Mouse (Mus musculus) layer of hippocampus, adult 11-12 months (tissue): ENCODE data around the gene Kif5a.

Experiments used
- DNase-seq: peaks from one replicate; pipeline ENCODE4 v3.0.0; 2022; ENCODE audit warnings: low spot score

The Kif5a gene

DNA sequence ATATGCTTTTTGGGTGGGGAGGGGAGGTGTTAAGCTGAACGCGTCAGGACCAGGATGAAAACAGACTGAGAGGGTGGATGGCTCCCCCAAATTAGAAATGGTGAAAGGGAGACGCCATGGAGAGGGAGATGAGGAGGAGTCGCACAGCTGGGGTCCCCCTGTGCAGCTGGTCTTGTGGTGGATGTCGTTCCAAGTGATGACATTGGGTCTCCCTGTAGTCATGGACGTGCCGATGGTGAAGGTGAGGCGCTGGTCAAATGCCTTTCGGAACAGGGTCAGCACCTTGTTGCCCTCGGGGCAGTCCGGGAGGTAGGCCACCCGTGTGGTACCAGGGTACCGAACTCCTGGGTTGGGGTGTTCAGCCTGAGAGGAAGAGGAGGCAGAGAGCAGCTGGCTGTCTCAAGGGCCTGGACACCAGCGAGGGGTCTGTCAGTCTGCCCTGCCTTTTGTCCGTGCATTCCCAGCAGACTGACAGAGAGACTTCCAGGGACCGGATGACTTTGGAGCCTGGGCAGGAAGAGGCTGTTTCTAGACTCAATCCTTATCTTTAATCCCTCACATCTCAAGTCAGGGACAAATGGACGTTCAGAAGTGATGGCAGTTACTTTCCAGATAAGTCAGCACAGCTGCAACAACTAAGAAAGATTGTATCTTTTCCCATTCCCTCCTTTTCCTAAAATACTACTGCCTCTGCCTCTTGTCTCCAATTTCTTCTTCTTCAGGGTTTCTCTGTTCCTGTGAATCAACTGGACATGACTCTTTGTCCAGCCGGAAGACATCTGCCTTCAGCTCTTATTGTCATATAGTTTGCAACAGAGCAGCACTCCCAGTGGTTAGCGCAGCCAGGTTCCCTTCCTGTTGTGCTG is 71.7 kb downstream of the Kif5a start:
- no peak for DNase-seq

GRCm38 (mm10) chr10:127190398-127191190 is 72.6 kb downstream of the Kif5a start:
- no peak for DNase-seq

DNA sequence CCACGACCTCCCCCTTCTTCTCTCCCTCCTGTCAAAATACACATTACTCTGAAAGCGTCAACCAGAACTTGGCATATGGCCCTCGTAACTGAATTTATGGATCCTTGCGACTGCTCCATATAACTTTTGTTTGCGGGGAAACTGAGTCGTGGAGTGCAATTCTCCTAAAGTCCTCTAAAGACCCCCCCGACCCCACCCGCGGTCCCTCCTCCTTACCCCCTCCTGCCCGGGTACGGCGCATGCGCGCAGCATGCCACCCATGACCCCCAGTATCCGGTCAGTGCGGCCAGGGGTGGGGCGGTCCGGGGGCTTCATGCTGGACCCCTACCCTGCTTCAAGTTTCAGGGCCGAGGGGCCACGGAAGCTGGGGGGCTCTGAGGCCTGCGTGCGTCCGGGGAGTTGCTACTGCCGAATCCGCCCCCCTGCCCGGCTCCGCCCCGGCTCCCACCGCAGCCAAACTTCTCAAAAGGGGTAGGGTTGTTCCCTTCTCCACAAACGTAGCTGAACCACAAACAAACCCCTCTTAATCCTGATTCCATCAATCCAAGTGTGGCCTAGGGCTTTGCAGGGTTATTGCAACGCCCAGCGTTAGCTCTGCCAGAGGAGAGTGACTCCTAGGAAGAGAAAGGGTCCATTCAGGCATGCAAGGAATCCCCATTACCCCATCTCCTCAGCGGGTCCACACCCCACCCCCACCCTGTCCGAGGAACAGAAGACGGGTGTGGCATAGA is 73.3 kb downstream of the Kif5a start, which contains the start of gene Arhgef25:
Gene Arhgef25 (minus strand): TSS at position 433 of the 731 bp plus-strand sequence.
- peak; percentile 30 for DNase-seq

- DNase-seq = no peak
Measured at GRCm38 (mm10) chr10:127189116-127189650, 74.0 kb downstream of the Kif5a start.

DNA sequence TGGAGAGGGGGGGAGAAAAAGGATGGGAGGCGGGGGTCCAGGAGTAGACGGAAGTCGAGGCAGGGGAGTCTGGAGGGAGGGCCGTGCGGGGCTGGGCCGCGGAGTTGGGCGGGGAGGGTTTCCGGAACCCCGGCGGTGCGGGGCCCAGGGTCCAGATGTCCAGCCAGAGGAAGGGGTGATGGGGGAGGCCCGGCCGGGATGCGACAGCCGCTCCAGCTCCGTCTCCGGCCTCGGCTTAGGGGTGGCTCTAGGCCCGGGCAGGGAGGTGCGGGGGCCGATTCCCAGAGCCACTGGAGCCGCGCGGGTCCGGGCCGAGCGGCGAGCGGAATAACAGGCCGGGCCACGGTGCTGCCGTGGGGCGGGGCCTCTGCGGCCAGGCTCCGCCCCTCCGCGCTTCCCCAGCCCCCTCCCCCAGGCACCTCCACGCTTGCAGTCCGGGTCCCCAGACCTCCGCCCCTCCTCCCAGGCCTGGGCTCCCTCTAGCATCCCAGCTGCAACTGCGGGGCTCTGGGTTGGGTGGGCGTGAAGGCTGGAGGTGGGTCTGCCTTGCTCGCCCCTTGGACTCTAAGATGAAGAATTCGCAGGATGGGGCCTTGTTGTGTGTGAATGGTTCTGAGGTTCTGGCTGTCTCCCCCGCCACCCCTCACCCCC is 74.6 kb downstream of the Kif5a start:
- peak; percentile 61 for DNase-seq

- DNase-seq = peak; percentile 9
Measured at GRCm38 (mm10) chr10:127188079-127188453, 75.1 kb downstream of the Kif5a start.

DNA sequence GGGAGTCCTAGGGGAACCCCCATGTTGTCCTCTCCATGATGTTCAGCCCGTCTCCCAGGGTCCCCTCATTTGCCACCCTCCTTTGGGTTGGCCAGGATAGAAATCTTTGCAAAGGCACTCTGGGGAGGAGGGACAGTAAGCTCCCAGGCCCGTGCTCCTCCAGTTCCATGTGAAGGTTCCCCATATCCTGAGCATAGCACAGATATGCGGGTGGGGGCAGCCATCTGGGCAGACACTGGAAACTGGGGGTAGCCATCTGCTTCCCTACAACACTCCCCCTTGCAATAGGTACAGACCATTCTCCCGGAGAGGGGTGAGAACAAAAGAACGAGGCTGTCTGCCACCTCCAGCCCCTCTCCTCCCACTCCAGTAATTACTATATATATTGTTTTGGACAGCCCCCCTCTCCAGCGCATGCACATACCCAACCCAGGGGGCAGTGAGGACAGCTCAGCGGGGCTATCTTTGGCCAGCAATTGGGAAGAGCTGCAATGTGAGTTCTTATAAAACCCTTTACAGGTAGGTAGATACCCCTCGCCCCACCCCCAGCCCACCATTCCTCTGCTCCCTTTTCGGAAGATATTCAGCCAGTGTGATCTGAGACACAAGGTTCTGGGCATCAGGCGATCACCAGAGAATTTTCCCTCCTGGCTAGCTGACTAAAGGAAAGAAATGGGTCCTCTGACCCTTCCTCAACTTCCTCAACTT is 75.6 kb downstream of the Kif5a start:
- DNase-seq = peak; percentile 85

GRCm38 (mm10) chr10:127186451-127186850 is 76.7 kb downstream of the Kif5a start:
- peak; percentile 5 for DNase-seq

- peak; percentile 6 for DNase-seq
Measured at GRCm38 (mm10) chr10:127185506-127185905, 77.6 kb downstream of the Kif5a start.

- DNase-seq = peak; percentile 39
Measured at GRCm38 (mm10) chr10:127185101-127185500, 78.0 kb downstream of the Kif5a start.

- DNase-seq = no peak
Measured at GRCm38 (mm10) chr10:127183759-127184158, 79.4 kb downstream of the Kif5a start.

DNA sequence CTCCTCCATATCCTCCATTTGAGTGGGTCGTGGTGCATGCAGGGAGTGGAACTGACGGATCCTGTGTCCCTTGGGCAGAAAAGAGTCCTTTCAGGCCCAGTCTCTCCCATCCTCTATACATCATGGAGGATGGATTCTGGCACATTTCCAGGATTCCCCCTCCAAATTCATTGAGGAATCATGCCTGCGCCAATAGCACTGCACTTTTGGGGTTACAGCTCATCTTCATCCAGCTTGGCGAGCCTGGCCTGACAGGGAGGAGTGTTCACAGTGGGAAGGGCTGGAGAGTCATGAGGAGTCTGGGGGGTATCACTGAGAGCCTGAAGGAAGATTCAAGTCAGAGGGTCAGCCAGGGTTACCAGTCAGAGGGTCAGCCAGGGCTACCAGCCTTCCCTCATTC is 80.5 kb downstream of the Kif5a start:
- no peak for DNase-seq

DNA sequence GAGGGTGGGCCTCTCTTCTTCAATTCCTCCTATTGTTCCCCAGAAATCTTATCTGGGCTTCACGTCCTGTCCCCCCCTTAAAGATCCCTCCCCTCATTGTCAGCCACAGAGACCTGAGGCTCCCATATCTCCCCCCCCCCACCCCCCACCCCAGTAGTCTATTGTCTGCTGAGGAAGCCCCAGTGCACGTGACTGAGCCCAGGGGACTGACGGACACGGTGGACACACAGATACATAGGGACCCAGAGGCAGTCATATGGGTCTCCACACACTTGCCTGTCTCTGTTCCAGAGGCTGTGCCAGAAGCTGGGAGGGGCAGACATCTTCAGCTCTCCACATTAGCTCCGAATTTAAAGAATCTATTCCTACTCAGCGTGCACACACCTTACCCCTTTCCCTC is 81.6 kb downstream of the Kif5a start:
- DNase-seq = no peak

GRCm38 (mm10) chr10:127180695-127181047 is 82.5 kb downstream of the Kif5a start:
- no peak for DNase-seq

- peak; percentile 50 for DNase-seq
Measured at GRCm38 (mm10) chr10:127179871-127180694, 83.1 kb downstream of the Kif5a start, which contains the start of gene Slc26a10. Gene Slc26a10, minus strand, starts transcription at chr10:127180645.

DNA sequence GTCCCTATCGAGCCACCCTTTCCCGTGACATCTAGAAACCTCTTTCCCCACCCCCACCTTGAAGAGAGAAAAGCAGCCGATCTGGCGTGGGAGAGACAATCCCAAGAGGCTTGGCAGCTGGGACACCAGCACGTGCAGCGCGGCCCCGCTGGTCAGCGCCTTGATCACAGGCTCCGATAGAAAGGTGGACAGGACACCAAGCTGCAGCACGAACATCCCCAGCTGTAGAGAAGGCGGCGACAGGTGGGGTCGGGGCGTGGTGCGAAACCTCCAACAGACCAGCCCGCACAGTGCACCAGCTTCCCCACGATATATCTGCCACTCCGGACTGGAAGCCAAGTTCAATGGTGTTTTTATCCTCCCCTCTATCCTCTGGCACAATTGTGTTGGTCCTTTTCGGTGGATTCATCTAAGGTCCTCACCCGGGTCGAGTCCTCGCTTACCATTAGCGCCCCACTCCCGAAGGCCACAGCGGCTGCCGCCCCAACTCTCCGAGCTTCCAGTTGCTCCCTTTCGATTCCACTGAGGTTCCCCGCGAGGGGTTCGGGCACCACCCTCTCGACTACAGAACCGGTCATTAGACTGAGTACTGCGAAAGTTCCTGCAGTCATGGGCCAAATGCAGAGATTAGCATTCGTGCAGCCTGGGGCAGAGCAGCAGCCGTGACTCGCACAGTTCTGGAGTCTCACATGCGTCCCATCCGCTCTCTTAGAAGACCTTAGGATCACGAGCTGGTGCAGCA is 84.7 kb downstream of the Kif5a start:
- peak; percentile 15 for DNase-seq

DNA sequence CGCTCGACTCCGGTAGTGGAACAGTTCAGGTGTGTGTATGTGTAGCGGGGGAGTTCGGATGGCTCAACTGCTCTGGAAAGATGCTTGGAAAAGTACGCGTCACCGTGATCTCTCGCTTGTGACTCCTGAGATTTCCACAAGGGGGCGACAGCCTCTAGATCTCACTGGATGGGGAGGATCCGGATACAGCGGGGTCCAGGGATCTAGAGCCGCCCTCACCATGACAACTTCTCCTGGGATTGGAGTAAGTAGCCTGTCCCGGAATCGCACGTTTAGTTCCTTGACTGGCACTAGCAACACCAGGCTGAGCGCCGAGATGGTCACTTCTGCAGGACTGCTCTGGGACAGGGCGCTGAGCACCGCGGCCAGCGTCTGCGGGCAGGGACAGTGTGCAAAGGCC is 85.4 kb downstream of the Kif5a start:
- peak; percentile 79 for DNase-seq

GRCm38 (mm10) chr10:127177235-127177634 is 85.9 kb downstream of the Kif5a start:
- no peak for DNase-seq

DNA sequence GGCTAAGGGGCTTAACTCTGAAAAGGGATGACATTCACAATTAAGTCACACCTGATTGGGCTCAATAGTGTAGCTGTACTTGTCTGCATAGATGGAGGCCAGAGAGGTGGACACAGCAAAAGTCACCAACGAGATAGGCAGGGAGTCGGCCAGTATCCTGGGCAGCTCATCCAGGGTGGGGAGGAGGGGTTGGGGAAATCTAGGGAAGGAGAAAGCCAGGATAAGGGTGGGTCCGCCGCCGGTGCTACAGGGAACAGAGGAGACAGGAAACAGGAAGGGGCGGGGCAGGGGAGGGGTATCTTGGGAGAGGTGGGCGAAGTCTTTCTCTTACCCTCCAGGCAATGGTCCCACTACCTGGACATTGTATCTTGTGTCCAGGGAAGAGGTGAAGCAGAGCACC is 86.4 kb downstream of the Kif5a start:
- DNase-seq = no peak
